Mouse (Mus musculus) MN1 (cell line): Measurements from ENCODE around the gene Wfikkn1.

Experiments used
- DNase-seq: peaks from one replicate; pipeline ENCODE4 v3.0.0-alpha.2; 2016; ENCODE audit warnings: low spot score

The Wfikkn1 gene

DNA sequence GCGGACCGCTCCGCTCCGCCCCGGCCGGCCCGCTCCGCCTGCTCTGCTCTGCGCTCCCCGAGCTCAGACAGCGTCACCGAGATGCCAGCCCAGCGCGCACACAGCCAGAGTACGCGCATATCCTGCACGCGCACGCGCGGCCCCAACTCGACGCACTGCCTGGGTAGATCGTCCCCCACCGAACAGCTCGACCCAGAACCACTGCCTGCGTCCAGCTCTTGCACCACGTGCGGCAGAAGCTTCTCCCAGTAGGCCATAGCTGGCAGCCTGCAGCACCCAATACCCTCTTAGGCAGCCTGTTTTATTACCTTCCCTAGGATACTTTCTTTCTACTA, 43.6 kb downstream of the Wfikkn1 start, which contains the start of gene Rhbdl1:
Gene Rhbdl1 (minus strand): TSS at position 220 of the 335 bp plus-strand sequence.
- no peak for DNase-seq

DNA sequence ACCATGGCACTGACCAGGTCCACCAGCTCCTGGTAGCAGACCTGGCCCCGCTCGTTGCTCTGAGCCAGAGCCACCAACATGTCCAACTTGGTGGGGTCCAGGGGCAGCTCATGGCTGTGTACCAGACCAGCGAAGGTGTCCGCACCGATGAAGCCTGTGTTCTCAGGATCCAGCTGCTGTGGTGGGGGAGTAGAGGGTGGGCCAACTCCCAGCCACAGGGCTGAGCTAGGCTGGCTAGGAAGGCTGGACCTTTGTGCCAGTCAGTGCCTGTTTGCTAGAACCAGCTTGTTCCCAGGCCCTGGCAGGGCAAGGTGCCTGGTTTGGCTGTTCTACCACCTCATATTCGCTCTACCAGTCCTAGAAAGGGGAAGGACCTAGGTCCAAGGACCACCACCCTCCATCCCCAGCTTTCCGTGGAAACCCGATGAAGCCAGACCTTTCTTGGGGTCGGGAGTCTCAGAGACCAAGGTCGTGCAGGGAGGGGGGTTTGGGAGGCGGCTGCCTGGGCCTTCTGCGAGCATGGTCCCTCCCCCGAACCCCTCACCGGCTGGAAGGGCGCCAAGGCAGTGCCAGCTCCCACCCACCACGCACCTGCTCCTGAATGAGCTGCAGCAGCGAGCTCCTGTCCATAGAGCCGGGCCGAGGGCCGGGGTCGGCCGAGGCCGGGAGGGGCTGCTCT, 44.1 kb downstream of the Wfikkn1 start:
- DNase-seq: no peak

DNA sequence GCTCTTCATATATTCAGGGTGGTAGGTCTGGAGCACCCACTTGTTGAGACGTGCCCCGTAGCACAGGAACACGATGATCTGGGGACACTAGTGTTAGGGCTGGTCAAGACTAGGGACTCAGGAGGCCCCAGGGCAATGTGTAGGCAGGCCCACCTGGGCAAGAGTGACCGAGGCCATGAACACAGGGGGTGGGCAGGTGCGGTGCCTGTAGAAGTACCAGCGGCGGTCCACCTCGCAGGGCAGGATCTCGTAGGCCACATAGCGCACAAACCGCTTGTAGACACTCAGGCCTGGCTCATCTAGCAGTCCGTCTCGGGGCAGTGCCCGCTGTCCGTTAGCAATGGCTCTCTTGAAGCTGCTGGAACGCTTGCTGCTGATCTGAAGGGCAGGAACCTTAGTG, 44.8 kb downstream of the Wfikkn1 start:
- no peak for DNase-seq

DNA sequence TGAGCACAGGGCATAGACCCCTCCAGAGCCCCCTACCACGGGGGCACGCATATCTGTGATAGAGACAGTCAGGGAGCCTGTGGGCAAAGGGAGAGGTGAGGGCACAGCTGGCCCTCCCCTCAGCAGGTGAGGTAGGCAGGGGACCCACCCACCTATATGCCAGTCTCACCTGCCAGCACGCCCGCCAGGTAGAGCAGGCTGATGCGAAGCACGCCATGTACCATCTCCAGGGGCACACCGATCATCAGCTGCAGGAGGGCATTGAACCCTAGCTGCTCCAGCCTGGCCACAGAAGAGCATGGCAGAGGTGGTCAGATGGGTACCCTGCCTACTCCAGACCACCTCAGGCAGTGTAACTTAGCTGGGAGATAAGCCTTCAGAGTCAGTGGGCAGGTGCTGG, 45.4 kb downstream of the Wfikkn1 start:
- DNase-seq: no peak

DNA sequence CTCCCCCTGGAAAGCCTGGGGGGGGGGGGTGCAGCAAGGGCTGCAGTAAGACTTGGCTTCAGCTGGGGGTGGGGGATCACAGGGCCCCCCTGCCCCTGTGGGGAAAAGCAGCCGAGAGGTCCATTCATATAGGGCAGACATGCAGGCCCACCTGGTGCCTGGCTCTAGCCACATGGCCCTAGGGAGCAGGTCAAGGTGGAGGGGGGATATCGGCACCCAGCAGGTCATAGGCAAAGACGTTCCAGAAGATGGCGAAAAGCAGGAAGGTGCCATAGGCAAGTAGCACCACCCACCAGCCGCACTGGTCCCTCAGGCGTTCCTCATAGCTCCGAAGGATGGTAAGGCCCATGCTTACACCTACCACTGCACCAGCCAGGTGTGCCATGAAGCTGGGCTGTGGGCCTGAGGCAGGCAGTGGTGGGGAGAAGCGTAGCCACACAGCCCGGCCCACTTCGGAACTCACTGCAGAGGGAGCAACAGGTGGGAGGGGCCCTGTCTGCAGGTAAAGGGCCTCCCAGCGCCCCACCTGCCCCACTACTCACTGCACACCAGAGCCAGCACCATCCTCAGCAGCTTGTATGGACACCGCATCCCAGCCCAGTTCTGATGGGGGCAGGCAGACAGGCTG, 45.9 kb downstream of the Wfikkn1 start:
- DNase-seq: no peak

DNA sequence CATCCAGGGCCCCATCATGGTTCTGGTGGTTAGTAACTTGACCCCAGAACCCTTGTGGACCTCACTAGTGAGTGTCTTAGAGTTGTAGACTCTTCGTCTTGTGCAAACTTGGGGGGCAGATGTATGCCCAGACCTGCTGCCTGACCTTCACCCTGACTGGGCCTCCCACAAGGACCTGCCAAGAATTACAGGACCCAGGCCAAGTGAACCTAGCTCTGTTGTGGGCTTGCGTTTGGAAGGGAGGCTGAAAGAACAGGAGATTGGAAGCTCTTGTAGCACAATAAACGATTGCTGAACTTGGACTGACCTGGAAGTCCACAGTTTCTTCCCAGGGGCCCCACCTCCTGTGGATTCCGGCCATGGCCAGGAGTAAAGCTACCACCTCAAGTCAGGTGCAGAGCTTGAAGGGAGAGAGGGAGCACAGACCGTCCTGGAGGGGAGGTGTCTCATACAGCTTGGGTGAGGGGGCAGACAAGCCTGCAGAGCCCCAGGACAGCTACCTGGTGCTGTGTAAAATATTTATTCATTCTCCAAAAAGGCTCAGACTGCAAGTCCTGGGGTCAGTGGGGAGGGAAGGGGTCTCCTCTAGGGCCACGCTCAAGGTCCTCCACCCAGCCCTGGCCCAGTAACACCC, 46.6 kb downstream of the Wfikkn1 start:
- no peak for DNase-seq

DNA sequence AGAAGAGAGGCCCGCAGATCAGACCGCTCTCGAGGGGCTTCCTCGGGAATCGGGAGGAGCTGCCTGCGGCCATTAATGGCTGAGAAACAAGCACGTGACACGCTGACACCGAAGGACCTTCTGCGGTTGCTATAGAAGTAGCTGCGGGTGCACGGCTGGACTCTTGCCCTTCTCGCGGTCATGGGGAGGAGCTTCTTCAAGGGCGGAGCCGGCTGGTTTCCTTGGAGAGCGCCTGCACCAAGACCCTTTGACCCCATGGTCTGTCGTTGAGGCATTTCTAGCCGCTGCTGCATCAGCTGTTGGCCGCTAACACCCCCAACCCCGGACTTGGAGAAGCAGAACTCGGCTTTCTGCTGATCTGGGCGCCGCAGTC, 47.4 kb downstream of the Wfikkn1 start, which contains the start of gene Stub1:
Gene Stub1 (minus strand): TSS at position 114 of the 373 bp plus-strand sequence.
- peak; percentile 95 for DNase-seq

DNA sequence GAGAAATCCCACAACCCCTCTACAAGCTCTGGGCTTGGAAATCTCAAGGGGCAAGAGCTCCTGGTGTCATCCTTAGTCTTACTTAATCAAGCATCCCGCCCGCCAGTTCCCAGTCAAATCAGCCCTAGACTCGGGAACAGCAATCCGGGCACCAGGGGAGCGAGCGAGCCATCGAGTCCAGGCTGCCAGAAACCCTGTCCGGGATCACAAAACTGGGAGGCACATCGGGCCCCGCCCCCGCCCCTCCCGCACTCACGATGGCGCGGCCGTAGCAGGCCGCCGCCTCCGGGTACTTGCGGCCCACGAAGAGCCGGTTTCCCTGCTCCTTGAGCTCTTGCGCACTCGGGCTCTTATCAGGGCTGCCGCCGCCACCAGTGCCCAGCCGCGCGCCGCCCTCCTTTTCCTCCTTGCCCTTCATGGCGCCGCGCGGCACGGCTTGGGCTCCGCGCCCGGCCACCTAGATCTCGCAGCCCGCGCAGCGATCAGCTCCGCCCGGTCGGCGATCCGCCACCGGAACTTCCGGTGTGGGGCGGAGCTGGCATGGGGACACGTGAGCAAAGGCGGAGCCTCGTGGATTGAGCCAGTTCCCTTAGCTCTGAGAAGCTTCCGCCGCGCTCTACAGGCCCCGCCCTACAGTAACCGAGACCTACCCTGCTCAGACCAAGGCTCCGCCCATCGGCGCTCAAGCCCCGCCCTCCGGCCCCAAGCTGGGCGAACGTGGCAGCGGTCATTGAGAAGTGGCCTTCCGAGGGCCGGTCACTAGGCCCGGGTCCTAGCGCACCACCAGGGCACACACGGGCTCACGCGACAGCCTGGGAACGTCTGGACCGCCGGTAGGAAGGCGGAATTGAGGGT, 48.0 kb downstream of the Wfikkn1 start:
- peak; percentile 99 for DNase-seq

DNA sequence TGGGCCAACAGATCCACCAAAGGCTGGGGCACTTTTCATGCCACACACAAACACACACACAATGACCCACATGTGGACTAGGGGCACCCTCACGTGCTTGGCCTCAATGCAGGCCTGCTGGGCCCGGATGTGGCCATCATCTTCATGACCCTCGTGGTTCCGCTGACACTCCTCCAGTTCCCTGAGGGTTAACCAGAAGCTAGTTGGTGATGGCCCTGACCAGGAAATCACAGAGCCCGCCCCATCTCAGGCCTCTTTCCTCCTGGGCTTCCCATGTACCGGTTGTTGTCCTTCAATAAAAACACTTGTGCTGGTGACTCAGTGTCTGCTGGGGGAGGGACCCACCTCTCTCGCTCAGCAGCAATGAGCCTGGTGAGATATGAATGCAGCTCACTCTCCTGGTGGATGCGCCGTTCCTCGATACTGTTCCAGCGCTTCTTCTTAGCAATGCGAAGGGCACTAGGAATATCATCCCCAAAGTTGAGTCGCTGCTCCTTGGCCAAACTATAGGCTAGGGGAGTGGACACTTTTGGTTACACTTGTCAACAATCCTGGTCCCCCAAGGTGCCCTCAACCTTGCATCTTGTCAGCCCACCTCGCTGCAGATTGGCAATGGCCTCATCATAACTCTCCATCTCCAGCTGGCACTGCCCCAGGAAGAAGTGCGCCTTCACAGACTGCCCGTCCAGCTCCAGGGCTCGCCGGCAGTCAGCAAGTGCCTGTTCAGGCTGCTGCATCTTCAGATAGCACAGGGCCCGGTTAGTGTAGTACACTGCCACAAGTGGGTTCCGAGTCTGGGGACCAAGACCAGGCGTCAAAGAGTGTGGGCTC, 49.0 kb downstream of the Wfikkn1 start:
- peak; percentile 68 for DNase-seq

DNA sequence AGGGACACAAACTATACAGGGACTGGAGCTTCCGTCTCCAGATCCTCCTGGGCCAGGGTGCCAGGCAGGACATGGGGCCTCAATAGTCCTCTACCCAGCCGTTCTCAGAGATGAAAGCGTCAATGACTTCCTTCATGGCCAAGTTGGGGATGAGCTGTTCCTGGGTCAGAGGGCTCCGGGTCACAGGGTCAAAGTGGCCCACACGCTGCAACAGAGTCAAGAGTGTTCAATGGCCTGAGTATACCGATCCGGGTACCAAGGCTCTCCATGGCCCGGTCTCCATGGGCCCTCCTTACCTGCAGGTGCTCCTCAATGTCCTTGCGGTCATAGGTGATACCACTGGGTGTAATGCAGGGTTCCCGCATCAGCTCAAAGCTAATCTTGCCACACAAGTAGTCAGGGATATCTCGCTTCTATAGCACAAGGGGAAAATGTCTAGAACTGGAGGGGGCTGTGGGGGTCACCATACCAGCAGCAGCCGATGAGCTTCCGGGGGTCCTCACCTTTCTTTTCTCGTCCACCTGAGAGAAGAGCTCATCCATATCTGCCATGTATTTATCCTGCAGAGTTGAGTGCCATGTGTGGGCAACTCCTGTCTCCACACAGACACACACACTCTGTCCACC, 49.7 kb downstream of the Wfikkn1 start:
- no peak for DNase-seq

DNA sequence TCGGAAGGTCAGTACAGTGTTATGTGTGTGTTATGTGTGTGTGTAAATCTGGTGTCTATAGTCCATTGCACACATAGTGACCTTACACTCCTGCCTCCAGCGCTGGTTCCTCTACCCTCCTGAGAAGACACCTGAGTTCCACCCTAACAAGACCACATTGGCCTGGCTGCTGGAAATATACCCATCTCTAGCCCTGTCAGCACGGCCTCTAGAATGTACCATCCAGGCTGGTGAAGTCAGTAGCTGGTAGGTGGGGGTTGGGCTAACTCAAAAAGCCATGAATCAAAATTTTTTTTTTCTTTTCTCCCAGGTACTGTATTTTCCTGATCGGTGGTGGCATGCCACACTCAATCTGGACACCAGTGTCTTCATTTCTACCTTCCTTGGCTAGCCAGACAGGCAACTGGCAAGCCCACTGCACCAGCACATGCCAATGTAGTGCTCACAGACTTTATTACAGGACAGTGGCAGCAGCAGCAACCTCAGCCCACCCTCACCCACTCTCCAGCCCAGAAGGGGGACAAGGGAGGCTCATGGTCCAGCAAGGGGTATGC, 50.4 kb downstream of the Wfikkn1 start:
- DNase-seq: no peak

DNA sequence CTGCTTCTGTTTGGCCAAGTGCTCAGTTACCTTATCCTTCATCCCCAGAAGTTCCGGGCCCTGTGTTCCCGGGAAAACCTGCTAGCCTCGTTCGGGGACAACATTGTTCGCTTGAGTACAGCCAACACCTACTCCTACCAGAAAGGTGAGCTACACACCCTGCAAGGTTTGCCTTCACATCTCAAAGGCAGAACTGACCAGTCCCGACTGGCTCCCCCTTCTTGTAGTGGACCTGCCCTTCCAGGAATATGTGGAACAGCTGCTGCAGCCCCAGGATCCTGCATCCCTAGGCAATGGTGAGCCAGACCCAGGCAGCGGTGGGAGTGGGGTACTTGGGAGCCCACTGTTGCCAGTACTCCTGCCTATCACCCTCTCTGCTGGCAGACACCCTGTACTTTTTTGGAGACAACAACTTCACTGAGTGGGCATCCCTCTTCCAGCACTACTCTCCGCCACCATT, 51.1 kb downstream of the Wfikkn1 start:
- no peak for DNase-seq

DNA sequence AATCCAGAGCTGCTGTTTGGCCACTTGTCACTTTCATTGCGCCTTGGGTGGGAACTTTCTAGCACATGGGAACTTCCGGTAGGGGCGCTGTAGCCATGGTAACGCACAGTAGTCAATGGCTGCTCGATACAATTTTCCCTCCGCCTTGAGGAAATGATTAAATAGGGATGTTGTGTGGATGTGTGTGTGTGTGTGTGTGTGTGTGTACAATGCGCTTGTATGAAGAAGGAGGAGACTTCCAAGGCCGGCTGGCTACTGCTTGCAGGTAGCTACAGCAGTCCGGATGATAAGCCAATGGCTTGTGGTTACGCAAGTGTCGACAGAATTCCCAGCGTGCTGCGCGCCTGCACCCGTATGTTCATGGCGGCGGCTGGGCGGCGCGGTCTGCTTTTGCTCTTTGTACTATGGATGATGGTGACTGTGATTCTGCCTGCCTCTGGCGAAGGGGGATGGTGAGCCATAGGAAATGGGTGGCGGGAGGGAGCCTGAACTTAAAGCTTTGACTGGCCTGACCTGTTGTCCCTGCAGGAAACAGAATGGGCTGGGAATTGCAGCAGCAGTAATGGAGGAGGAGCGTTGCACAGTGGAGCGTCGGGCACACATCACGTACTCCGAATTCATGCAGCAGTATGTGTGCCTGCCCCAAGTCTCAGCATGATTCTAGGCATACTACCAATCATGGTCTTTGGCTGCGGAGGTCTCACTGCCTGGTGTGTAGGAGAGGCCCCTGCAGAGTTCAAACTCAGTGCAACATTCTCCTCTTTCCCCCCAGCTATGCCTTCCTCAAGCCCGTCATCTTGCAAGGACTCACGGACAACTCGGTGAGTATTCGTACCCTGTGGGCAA, 51.7 kb downstream of the Wfikkn1 start, which contains the start of gene Jmjd8:
Gene Jmjd8 (plus strand): TSS at position 156 of the 846 bp plus-strand sequence.
- no peak for DNase-seq

DNA sequence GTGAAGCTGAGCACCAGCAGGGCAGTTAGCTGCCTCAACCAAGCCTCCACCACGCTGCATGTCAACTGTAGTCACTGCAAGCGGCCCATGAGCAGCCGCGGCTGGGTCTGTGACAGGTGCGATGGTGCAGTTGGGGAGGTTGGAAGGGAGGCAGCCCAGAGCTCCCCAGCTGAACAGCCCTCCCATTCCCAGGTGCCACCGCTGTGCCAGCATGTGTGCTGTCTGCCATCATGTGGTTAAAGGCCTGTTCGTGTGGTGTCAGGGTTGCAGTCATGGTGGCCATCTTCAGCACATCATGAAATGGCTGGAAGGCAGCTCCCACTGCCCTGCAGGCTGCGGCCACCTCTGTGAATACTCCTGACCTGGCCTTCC, 52.4 kb downstream of the Wfikkn1 start:
- DNase-seq: no peak
